ENCODE assay signal across 9 mouse cellular contexts in the genomic region with DNA sequence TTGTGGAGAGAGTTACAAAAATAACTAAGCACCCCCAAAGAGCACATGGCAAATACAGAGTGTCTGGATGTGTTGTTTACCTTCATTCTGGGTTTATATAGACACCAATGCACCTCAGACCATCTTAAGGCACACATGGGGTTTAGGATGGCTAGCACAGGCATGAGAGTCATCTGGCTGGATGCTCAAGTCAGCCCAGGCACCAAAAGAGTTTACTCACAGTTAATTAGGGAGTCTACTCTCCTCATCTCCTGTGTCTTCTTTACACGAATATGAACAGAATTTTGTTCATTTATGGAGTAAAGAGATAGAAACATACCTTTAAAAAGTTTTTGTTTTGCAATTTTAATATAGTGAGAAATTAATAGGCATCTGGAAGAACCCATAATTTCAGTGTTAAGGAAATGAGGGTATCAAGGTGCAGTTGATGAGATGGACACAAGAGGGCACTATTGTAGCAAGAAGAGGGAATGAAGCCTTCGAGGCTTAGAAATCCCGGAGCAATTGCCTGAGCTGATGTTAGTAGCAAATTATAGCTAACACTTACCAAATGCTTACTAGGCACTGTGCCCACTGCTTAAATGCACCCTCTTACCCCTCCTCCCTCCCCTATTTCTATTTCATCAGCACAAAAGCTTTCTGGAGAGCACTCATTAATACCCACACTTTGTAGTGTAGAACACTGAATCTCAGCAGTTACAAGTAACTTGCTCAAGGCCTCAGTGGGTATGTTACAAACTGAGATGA.
DNase-seq lines count a peak whose midpoint lies in the region; ATAC-seq and TF ChIP-seq lines count a peak whose summit lies in the region.
"Had no signal": no experiment of that assay in that cellular context is flagged by ENCODE, and none has a peak within 500 bp of the region (broad histone marks: within the 10 kb centered on the region; RNA-seq: fewer than 3 reads in every experiment).

No protein-coding gene starts in this region.

- WGBS in stomach, postnatal 0 days: 4% methylated on average over 3 of the region's 3 CpGs

- no peak overlapping the region for H3K4me2 ChIP-seq in stomach, postnatal 0 days (replicated peaks; ENCODE audit: low read depth)
- H3K4me2 ChIP-seq: liver, embryonic 15.5 days had no signal

- no peaks in the 10 kb centered on the region for H3K27me3 ChIP-seq in stomach, postnatal 0 days (ENCODE audit: control insufficient read depth, insufficient read depth, low read length)
- H3K27me3 ChIP-seq: liver, embryonic 15.5 days had no signal

- intact Hi-C loops in gastrocnemius, postnatal 36 days (cut with DNase I): loop anchor here (2.0 kb wide), 1 partner anchor 1119 kb away; no protein-coding TSS in a partner anchor

- H3K27ac ChIP-seq in stomach, postnatal 0 days (replicated peaks): no peak overlapping the region
- H3K27ac ChIP-seq: liver, embryonic 15.5 days had no signal

- H3K4me3 ChIP-seq in stomach, postnatal 0 days (ENCODE audit: low read depth, low read length): no peak overlapping the region
- H3K4me3 ChIP-seq: liver, embryonic 15.5 days had no signal

- no peak for TF ChIP-seq EP300 in stomach, postnatal 0 days (optimal IDR thresholded peaks at IDR 0.05)

- ATAC-seq in stomach, postnatal 0 days (ENCODE audit: low FRiP score, low TSS enrichment): no peak

- H3K9me3 ChIP-seq in stomach, postnatal 0 days (ENCODE audit: control insufficient read depth, low read length): no peaks in the 10 kb centered on the region
- H3K9me3 ChIP-seq: liver, embryonic 15.5 days had no signal

- peak; percentile 82 for TF ChIP-seq CTCF in stomach, postnatal 0 days (IDR thresholded peaks at IDR 0.05; ENCODE audit: low read depth)

- DNase-seq in gastrocnemius, adult 18-20 months (ENCODE audit: low spot score): peak; percentile 45
- no peak for DNase-seq in gastrocnemius, postnatal 36 days
- DNase-seq in CD4-positive helper T cell, adult 2 months (ENCODE audit: low read depth, low spot score): peak; percentile 9
- DNase-seq in cerebellum, adult 9-10 months: peak; percentile 51
- peak; percentile 5 to 42 for DNase-seq in frontal cortex, postnatal 14 days (ENCODE audit: low spot score in 2 of 2)
- peak; percentile 60 to 71 for DNase-seq in layer of hippocampus, postnatal 10 days (ENCODE audit: low spot score in 2 of 2)
- DNase-seq in mesoderm, embryonic 11.5 days (ENCODE audit: low read depth, low spot score): peak; percentile 61
- peak; percentile 45 for DNase-seq in stomach, postnatal 0 days (ENCODE audit: low spot score)

- H3K36me3 ChIP-seq in stomach, postnatal 0 days (ENCODE audit: control insufficient read depth, insufficient read depth, low read length): no peaks in the 10 kb centered on the region
- H3K36me3 ChIP-seq: liver, embryonic 15.5 days had no signal

- H3K9ac ChIP-seq in stomach, postnatal 0 days (ENCODE audit: low read length): no peak overlapping the region
- H3K9ac ChIP-seq: liver, embryonic 15.5 days had no signal

- H3K4me1 ChIP-seq in stomach, postnatal 0 days (replicated peaks; ENCODE audit: control insufficient read depth, insufficient read depth): no peaks in the 10 kb centered on the region
- H3K4me1 ChIP-seq: liver, embryonic 15.5 days had no signal

Comparison
In these comparisons a context has a peak if more than half of its experiments do, and no peak if none do; other contexts are left out.
1. DNase-seq: peak in gastrocnemius, adult 18-20 months (single experiment), CD4-positive helper T cell, adult 2 months (single experiment), cerebellum, adult 9-10 months (single experiment), frontal cortex, postnatal 14 days (2 of 2), layer of hippocampus, postnatal 10 days (2 of 2), mesoderm, embryonic 11.5 days (single experiment) and stomach, postnatal 0 days (single experiment); none in gastrocnemius, postnatal 36 days (0 of 2).